Mouse (Mus musculus): ENCODE results near the gene Ociad2.

DNA sequence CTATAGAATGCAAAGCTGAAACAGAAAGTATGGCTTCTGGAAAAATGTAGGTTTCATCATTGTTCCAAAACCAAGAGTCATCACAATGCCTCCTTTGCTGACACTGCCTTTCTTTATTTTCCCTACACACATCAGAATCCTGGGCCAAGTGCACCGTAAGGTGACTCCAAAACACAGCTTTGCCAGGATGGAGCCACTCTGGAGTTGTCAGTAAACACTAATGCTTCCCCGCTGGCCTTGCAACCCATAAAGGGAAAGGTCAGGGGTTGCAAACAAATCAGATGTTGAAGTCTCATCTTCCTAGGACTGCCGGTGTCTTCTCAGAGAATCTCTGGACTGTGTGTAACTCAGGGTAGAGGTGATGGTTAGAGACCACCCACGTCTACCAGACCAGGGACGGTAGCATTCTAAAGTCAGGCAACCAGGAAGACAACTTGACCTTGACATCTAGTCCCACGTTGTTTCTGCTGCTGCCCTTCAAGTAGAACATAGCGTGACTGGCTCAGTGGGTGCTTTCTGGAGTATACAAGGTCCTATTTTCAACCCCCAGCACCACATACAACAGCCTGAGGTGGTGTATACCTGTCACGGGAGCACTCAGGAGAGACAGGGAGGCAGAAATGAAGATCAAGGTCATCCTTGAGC is 16.2 kb downstream of the Ociad2 start:
- TF ChIP-seq CTCF (IDR thresholded peaks at IDR 0.05; ENCODE audit: borderline replicate concordance, insufficient read depth, low read length), result no peak
- TF ChIP-seq POLR2A (IDR thresholded peaks at IDR 0.05; ENCODE audit: low read depth, low read length), result no peak

Measured in embryonic fibroblast, embryonic 13.5 days (primary cell).